Mouse (Mus musculus) forebrain, embryonic 16.5 days (tissue): ENCODE measurements around the gene Ess2. TPM values are rescaled to one million over a fixed set of nuclear protein-coding genes. Genes with fewer than 3 reads are reported as not detected.

Experiments used
- ATAC-seq: fragments of 200-750 bp; cut with Nextera tagmentation; 2 replicates; pipeline ENCODE4 v1.8.0; 2017; ENCODE audit warnings: mild to moderate bottlenecking, moderate library complexity
- H3K27ac ChIP-seq: fragments of 300-500 bp; sonication (generic); 2 replicates; pipeline ENCODE4 v1.5.1; 2014; ENCODE audit warnings: low read length, control low read depth
- H3K27me3 ChIP-seq: fragments of 300-500 bp; sonication (generic); replicated peaks from 2 replicates; pipeline ENCODE4 v1.6.1; 2014; ENCODE audit warnings: low read length; ENCODE audit not compliant: control insufficient read depth, insufficient read depth
- H3K36me3 ChIP-seq: fragments of 300-500 bp; sonication (generic); 2 replicates; pipeline ENCODE4 v1.6.1; 2014; ENCODE audit not compliant: control insufficient read depth, insufficient read depth
- H3K4me1 ChIP-seq: fragments of 300-500 bp; sonication (generic); replicated peaks from 2 replicates; pipeline ENCODE4 v1.6.1; 2014; ENCODE audit warnings: low read length; ENCODE audit not compliant: control insufficient read depth, insufficient read depth
- H3K4me2 ChIP-seq: fragments of 300-500 bp; sonication (generic); 2 replicates; pipeline ENCODE4 v1.6.1; 2014; ENCODE audit warnings: mild to moderate bottlenecking, low read length, control low read depth
- H3K4me3 ChIP-seq: fragments of 300-500 bp; sonication (generic); replicated peaks from 2 replicates; pipeline ENCODE4 v1.5.1; 2014; ENCODE audit warnings: mild to moderate bottlenecking, low read length, control low read depth
- H3K9ac ChIP-seq: fragments of 300-500 bp; sonication (generic); replicated peaks from 2 replicates; pipeline ENCODE4 v1.6.1; 2014; ENCODE audit warnings: low read depth, low read length, control low read depth
- H3K9me3 ChIP-seq: fragments of 300-500 bp; sonication (generic); 2 replicates; pipeline ENCODE4 v1.6.1; 2016; ENCODE audit warnings: low read length; ENCODE audit not compliant: control insufficient read depth
- WGBS: fragments of 180-500 bp; shearing (Covaris S2); extraction: QIAGEN DNeasy Blood & Tissue Kit; methylation state at CpG from one replicate; pipeline ENCODE4 v1.1.7; 2014; 5-methylcytosine and 5-hydroxymethylcytosine counted together
- polyA plus RNA-seq: library from polyadenylated mRNA; unstranded; fragments of >200 nt; fragmentation: Nextera tagmentation; extraction: Ambion mirVana; gene quantifications from 2 replicates; pipeline ENCODE4 v1.2.1, GENCODE M21; 2015

The Ess2 gene
- polyA plus RNA-seq, 1 experiment from 2014 or later, result 60.8 TPM

DNA sequence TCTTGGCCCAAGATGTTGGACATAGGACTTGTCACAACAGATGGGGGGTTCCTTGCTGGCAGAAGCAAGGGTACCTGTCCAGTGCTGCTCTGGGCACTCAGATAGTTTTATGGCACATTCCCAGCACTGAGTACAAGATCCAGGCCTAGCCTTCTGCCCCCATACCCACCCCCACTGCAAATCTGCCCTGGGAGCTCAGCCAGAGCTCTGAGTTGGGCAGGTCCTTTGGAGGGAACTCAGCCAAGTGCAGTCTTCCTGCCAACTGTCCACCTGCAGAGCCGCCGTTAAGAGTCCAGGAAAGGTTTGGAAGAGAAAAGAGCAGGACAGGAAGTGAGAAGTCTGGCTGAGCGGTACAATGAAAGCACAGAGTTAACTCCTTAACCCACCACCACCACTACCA lies 18.5 kb downstream of the Ess2 start:
- WGBS, result 57% methylated on average over 3 of the region's 3 CpGs
- no peak for ATAC-seq
- peaks cover 24% of the 10 kb centered on the region for H3K4me1 ChIP-seq
- no peaks in the 10 kb centered on the region for H3K36me3 ChIP-seq
- H3K27me3 ChIP-seq, result no peaks in the 10 kb centered on the region
- H3K9ac ChIP-seq, result no peak overlapping the region
- no peak overlapping the region for H3K27ac ChIP-seq
- H3K9me3 ChIP-seq, result no peaks in the 10 kb centered on the region
- no peak overlapping the region for H3K4me3 ChIP-seq
- no peak overlapping the region for H3K4me2 ChIP-seq

DNA sequence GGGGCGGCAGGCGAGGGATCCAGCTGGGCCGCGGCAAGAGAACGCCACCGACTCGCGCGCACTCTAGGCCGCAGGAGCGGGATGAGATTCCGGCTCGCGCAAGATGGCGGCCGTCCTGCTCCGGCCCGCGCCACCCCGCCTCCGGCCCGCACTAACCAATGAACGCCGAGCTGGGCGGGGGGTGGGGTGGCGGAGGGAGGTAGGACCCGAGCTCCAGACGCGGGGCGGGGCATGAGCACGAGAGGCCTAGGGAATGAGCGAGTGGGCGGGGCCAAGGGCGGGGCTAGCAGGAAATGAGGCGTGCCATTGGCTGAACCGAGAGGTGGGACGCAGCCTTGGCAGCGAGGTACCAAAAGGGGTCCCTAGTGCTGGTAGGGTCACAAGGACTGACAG lies 19.6 kb downstream of the Ess2 start, which contains the start of gene Gm20518:
Gm20518 (minus strand) TSS at position 105 of the 393 bp plus-strand sequence.
- no peaks in the 10 kb centered on the region for H3K9me3 ChIP-seq
- peak; percentile 97 for ATAC-seq
- no peaks in the 10 kb centered on the region for H3K27me3 ChIP-seq
- H3K4me1 ChIP-seq, result peaks cover 26% of the 10 kb centered on the region
- H3K27ac ChIP-seq, result peak within 1 kb of the TSS; percentile 92
- H3K4me2 ChIP-seq, result peak within 1 kb of the TSS; percentile 87
- no peaks in the 10 kb centered on the region for H3K36me3 ChIP-seq
- under 1% methylated on average over 36 of the region's 38 CpGs for WGBS
- peak within 1 kb of the TSS; percentile 87 for H3K4me3 ChIP-seq
- H3K9ac ChIP-seq, result peak within 1 kb of the TSS; percentile 99

DNA sequence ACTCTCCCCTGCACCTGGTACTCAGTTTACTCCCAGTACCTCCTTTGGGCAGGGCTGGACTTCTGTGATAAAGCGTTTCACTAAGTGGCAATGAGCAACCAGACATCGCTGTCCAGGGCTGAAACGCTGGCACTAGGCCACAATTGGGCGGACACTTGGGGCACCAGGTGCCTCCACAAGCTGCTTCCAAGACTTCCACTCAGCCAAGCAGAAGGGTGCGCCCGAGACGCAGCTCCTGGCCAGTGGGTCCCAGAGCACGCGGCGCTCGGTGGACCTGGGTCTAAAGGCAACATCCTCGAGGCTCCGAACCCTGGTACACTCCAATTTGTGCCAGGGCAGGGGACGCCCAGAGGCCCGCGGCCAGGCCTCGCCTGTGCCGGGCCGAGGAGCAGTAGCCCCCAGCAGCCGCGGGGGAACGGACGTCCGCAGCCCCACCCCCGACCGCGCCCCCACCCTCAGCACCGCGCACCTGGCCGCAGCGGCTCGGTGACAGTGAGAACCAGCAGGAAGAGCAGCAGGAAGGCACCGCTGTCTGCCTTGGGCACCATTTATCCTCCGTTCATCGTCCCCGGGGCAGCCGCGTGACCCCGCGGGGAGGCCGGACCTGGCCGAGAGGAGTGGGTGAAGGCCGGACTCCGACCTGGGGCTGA lies 20.1 kb downstream of the Ess2 start:
- H3K4me3 ChIP-seq, result peak overlapping the region; percentile 87
- peak; percentile 49 for ATAC-seq
- WGBS, result 1% methylated on average over 42 of the region's 44 CpGs
- H3K9ac ChIP-seq, result peak overlapping the region; percentile 99
- H3K4me1 ChIP-seq, result peaks cover 29% of the 10 kb centered on the region
- H3K27ac ChIP-seq, result peak overlapping the region; percentile 92
- H3K36me3 ChIP-seq, result no peaks in the 10 kb centered on the region
- no peaks in the 10 kb centered on the region for H3K27me3 ChIP-seq
- H3K9me3 ChIP-seq, result no peaks in the 10 kb centered on the region
- H3K4me2 ChIP-seq, result peak overlapping the region; percentile 87

DNA sequence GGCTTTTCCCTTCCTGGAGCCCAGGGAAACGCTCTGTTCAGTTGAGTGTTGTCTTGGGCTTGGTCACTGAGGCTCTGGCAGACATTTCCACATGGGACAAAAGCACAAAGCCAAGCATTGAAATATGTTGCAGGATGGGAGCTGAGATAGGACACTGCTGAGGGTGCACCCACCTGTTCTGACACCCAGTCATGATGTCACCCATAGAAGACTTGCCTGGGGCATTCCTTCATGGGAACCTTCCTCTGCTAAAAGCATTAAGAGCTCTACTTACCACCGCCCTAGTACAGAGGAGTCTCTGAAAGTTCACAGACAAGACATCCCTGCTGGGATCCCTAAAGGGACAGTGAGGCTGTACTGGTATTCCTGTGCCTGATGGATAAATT lies 20.8 kb downstream of the Ess2 start:
- Histone ChIP-seq H3K9ac (peak overlapping the region; percentile 99), H3K36me3 (no peaks in the 10 kb centered on the region), H3K9me3 (no peaks in the 10 kb centered on the region), H3K27ac (no peak overlapping the region), H3K4me2 (peak overlapping the region; percentile 87), H3K4me3 (peak overlapping the region; percentile 87), H3K27me3 (no peaks in the 10 kb centered on the region), H3K4me1 (peaks cover 35% of the 10 kb centered on the region)
- ATAC-seq, result no peak
- 41% methylated on average over 2 of the region's 2 CpGs for WGBS

DNA sequence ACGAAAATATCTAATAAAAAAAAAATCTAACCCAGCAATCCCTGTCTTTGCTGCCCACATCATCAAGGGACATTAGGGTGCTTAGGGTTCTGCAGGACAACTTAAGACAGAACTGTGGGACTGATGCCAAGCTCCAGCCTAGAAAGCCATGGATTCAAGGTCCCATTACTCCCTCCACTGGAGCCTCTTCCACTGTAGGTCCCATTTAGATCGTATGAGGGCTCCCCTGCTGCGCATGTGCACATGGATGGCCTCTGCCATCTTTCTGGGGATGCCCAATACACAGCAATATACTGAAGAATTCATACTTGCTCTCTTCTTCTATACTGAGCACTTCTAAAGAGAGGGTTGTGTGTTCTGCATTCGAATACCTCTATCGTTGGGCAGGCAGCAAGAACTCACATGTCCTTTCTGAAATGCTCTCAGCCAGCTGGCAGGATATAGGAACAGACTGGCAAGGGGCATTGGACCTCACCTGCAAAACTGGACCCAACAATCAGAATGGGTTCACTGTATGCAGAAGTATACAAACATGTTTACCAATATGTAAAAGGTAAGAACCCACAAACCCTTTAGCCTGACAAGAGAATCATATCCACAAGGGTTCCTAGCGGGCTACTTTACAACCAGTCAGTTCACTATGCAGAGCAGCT lies 21.3 kb downstream of the Ess2 start:
- H3K4me3 ChIP-seq, result peak overlapping the region; percentile 87
- 82% methylated on average over 6 of the region's 6 CpGs for WGBS
- no peak for ATAC-seq
- H3K4me2 ChIP-seq, result peak overlapping the region; percentile 87
- no peaks in the 10 kb centered on the region for H3K36me3 ChIP-seq
- peak overlapping the region; percentile 99; the same call in 1 of the 2 replicates for H3K9ac ChIP-seq
- H3K27me3 ChIP-seq, result no peaks in the 10 kb centered on the region
- no peaks in the 10 kb centered on the region for H3K9me3 ChIP-seq
- no peak overlapping the region for H3K27ac ChIP-seq
- peaks cover 36% of the 10 kb centered on the region for H3K4me1 ChIP-seq

DNA sequence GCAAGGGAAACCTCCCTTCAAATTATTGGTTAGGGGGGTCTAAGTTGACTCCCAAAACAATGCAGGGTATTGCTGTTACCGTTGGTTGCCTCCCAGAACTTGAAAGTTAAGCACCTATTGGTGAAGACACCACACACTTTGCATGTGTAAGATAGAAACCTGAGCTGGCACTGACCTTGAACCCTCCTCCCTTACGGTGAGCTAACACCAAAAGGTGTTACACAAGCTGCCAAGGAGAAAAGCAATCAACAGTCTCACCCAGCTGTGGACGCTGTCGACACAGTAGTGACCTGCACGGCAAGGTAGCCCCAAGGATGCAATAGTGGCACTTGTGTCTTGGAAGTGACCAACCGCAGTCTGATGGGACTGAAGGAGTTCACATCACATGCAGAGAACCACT lies 27.0 kb downstream of the Ess2 start:
- no peak for ATAC-seq
- 92% methylated on average over 6 of the region's 6 CpGs for WGBS

DNA sequence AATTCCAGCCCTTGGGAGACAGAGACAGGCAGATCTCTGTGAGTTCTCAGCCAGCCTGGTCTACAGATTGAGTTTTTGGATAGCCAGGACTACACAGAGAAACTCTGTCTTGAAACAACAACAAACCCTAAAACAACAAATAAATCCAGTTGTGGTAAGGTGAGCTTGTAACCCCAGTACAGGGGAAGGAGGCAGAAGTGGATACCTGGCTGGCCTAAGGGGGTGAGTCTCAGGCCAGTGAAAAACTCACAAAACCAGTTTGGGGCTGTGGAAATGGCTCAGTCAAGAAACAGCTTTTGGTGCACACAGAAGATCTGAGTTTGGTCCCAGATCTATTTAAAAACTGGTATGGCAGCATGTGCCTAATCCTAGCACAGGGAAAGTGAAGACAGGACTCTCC lies 29.0 kb downstream of the Ess2 start:
- H3K9me3 ChIP-seq, result no peaks in the 10 kb centered on the region
- ATAC-seq, result no peak
- no peak overlapping the region for H3K9ac ChIP-seq
- H3K27me3 ChIP-seq, result no peaks in the 10 kb centered on the region
- no peak overlapping the region for H3K27ac ChIP-seq
- H3K4me1 ChIP-seq, result peaks cover 12% of the 10 kb centered on the region
- H3K36me3 ChIP-seq, result no peaks in the 10 kb centered on the region
- H3K4me3 ChIP-seq, result no peak overlapping the region
- H3K4me2 ChIP-seq, result no peak overlapping the region

More for the DNA sequence above, 27.0 kb downstream of the Ess2 start:
- Histone ChIP-seq H3K9ac (no peak overlapping the region), H3K9me3 (no peaks in the 10 kb centered on the region), H3K27me3 (no peaks in the 10 kb centered on the region), H3K4me2 (no peak overlapping the region), H3K36me3 (no peaks in the 10 kb centered on the region), H3K27ac (no peak overlapping the region), H3K4me3 (no peak overlapping the region), H3K4me1 (peaks cover 12% of the 10 kb centered on the region)

DNA sequence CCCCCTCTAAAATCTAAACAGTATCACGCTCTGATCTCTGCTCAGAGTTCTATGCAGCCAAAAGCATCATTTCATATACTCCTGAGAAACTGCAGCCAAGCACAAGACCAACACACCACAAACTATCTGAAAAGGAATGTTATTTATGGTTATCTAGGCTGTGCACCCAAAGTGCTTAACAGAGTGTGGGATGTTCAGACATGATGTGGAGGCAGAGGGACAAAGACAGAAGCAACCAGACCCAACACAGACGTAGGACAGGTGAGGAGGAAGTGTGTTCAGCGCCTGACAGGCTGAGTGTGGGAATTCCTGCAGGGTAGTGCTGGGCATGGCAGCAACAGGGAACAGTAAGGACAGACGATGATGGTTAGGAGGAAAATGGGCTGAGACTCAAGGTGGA lies 31.6 kb downstream of the Ess2 start:
- Histone ChIP-seq H3K9me3 (no peaks in the 10 kb centered on the region), H3K4me2 (no peak overlapping the region), H3K9ac (no peak overlapping the region), H3K36me3 (no peaks in the 10 kb centered on the region), H3K27me3 (no peaks in the 10 kb centered on the region), H3K27ac (no peak overlapping the region), H3K4me1 (no peaks in the 10 kb centered on the region), H3K4me3 (no peak overlapping the region)
- no peak for ATAC-seq
- 95% methylated on average over 4 of the region's 4 CpGs for WGBS

DNA sequence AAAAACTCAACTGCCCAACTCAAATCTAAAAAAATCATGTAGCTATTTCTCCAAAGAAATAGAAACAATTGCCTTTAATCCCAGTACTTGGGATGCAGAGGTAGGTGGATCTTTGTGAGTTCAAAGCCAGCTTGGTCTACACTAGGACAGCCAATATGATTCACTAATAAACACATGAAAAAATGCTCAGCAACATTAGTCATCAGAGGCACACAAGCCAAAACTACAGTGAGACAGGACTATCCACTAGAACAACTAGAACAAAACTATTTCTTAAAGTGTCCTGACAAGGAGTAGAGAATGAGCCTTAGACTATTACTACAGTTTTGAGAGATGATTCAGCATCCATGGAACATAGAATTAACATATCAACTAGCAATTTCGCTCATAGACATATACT lies 35.1 kb downstream of the Ess2 start:
- Histone ChIP-seq H3K4me3 (no peak overlapping the region), H3K4me1 (no peaks in the 10 kb centered on the region), H3K9ac (no peak overlapping the region), H3K27me3 (no peaks in the 10 kb centered on the region), H3K27ac (no peak overlapping the region), H3K4me2 (no peak overlapping the region), H3K9me3 (no peaks in the 10 kb centered on the region), H3K36me3 (no peaks in the 10 kb centered on the region)
- no peak for ATAC-seq
- 97% methylated on average over 1 of the region's 1 CpGs for WGBS
